Mouse (Mus musculus): ENCODE measurements around the gene Olfr1307.

The Olfr1307 gene

DNA sequence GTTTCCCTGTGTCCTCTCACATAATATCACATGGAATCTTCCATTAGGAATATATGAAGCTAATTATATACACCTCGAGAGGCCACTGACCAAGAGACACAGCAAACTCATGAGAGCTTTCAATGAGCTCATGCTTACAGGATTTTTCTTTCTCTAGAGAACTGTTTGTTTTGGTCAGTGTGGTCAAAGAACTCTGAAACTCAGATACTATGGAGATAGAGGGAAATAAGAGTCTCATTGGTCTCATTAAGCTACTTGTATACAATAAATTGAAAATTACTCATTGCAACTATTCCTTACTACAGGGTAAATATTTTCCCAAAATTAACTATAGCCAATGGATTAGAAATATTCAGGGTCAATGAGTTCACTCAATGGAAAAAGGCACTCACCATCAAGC is at the start of gene Olfr1307:
Olfr1307 (minus strand) TSS at position 101 of the 400 bp plus-strand sequence.
- no peak for DNase-seq (ENCODE audit: low spot score in 2 of 2)

DNA sequence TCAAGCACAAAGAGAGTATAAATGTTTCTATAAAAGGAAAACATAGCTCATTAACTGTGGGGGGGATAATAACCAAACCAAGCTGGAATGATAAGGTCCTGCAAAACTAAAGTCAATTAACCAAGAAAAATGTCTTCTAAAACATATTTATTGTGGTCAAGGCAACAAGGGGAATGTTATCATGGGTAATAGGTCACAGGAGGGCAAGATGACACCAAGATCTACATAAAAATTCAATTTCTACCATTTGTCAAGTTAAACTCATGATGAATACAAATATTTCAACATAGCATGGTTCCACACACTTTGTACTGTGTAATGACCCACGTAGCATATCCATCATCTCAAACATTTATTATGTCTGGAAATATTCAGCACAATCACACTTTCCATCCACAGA is 40.9 kb upstream of the Olfr1307 start, which contains the start of gene Olfr1309:
Olfr1309 (minus strand) TSS at position 101 of the 400 bp plus-strand sequence.
- no peak for DNase-seq (ENCODE audit: low spot score in 2 of 2)

DNA sequence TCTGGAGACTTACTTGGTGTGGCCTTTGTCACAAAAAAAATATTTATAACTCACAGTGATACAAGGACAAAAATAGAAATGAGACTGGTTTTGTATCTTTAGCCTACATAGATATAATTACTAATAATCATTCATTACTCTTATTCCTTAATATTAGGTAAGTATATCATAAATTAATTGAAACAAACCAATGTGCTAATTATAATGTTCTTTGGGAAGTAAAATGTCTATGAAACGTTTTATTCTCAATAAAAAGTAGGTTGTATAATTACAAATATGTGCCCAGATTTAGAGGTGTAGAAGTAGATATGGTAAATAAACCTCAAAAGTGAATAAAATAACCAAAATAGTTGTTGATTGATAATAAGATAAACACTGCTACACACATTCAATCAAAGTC is 15.6 kb upstream of the Olfr1307 start, which contains the start of gene Olfr1308:
Olfr1308 (minus strand) TSS at position 101 of the 400 bp plus-strand sequence.
- DNase-seq (ENCODE audit: low spot score in 2 of 2), result no peak

DNA sequence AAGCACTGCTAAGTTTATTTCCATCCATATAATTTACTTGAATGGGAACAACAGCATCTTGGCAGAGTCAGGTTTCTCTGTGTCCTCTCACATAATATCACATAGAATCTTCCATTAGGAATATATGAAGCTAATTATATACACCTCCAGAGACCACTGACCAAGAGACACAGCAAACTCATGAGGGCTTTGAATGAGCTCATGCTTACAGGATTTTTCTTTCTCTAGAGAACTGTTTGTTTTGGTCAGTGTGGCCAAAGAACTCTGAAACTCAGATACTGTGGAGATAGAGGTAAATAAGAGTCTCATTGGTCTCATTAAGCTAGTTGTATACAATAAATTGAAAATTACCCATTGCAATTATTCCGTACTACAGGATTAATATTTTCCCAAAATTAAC is 33.1 kb downstream of the Olfr1307 start, which contains the start of gene Olfr1306:
Olfr1306 (minus strand) TSS at position 101 of the 400 bp plus-strand sequence.
- no peak for DNase-seq (ENCODE audit: low spot score in 2 of 2)

All from spleen, postnatal 4 days (tissue).